Mouse (Mus musculus): ENCODE data around the gene Scaf1. TPM values are rescaled to one million over a fixed set of nuclear protein-coding genes. Genes with fewer than 3 reads are reported as not detected.
A peak's percentile ranks its signal among the peaks of the same experiment; 100 is the strongest.

Gene Scaf1
- polyA plus RNA-seq, 1 experiment from 2014 or later = 46.1 TPM

- Histone ChIP-seq H3K4me3 (replicated peaks) (no peak overlapping the region), H3K4me2 (no peak overlapping the region), H3K9me3 (replicated peaks) (no peaks in the 10 kb centered on the region), H3K27ac (replicated peaks) (no peak overlapping the region), H3K4me1 (0 out of 2 replicates have a peak, but pooled peaks cover 1% of the 10 kb centered on the region), H3K9ac (replicated peaks) (no peak overlapping the region), H3K27me3 (replicated peaks) (no peaks in the 10 kb centered on the region), H3K36me3 (peaks cover 94% of the 10 kb centered on the region)
- no peak for ATAC-seq (ENCODE audit: low FRiP score)
- WGBS = 96% methylated on average over 30 of the region's 30 CpGs
These were observed 8.3 kb downstream of the Scaf1 start for GRCm38 (mm10) chr7:45007846-45008245.

GRCm38 (mm10) chr7:45007141-45007540 is 9.0 kb downstream of the Scaf1 start:
- Histone ChIP-seq H3K9ac (replicated peaks) (no peak overlapping the region), H3K9me3 (replicated peaks) (no peaks in the 10 kb centered on the region), H3K27ac (replicated peaks) (no peak overlapping the region), H3K4me1 (no peaks in the 10 kb centered on the region), H3K36me3 (peaks cover 94% of the 10 kb centered on the region), H3K4me3 (replicated peaks) (no peak overlapping the region), H3K4me2 (no peak overlapping the region), H3K27me3 (replicated peaks) (no peaks in the 10 kb centered on the region)
- WGBS = 97% methylated on average over 29 of the region's 29 CpGs
- ATAC-seq (ENCODE audit: low FRiP score) = no peak

GRCm38 (mm10) chr7:45006503-45006902 is 9.7 kb downstream of the Scaf1 start:
- no peak for ATAC-seq (ENCODE audit: low FRiP score)
- WGBS = 98% methylated on average over 12 of the region's 12 CpGs

GRCm38 (mm10) chr7:45005321-45005992 is 10.7 kb downstream of the Scaf1 start:
- Histone ChIP-seq H3K4me2 (no peak overlapping the region), H3K4me3 (replicated peaks) (no peak overlapping the region)
- 93% methylated on average over 6 of the region's 6 CpGs for WGBS

More at GRCm38 (mm10) chr7:45006503-45006902, 9.7 kb downstream of the Scaf1 start:
- no peak overlapping the region for H3K27ac ChIP-seq (replicated peaks)
- no peak overlapping the region for H3K4me2 ChIP-seq
- no peaks in the 10 kb centered on the region for H3K4me1 ChIP-seq
- H3K36me3 ChIP-seq = peaks cover 94% of the 10 kb centered on the region
- H3K27me3 ChIP-seq (replicated peaks) = no peaks in the 10 kb centered on the region
- H3K9me3 ChIP-seq (replicated peaks) = no peaks in the 10 kb centered on the region
- no peak overlapping the region for H3K4me3 ChIP-seq (replicated peaks)
- no peak overlapping the region for H3K9ac ChIP-seq (replicated peaks)

GRCm38 (mm10) chr7:45004546-45004945 is 11.6 kb downstream of the Scaf1 start:
- ATAC-seq (ENCODE audit: low FRiP score) = no peak
- WGBS = 73% methylated on average over 3 of the region's 3 CpGs
- Histone ChIP-seq H3K27ac (replicated peaks) (no peak overlapping the region), H3K9me3 (replicated peaks) (no peaks in the 10 kb centered on the region), H3K4me2 (no peak overlapping the region), H3K9ac (replicated peaks) (no peak overlapping the region), H3K4me1 (peaks cover 7% of the 10 kb centered on the region), H3K27me3 (replicated peaks) (no peaks in the 10 kb centered on the region), H3K4me3 (replicated peaks) (no peak overlapping the region), H3K36me3 (peaks cover 91% of the 10 kb centered on the region)

More at GRCm38 (mm10) chr7:45005321-45005992, 10.7 kb downstream of the Scaf1 start:
- no peak overlapping the region for H3K9ac ChIP-seq (replicated peaks)
- H3K27ac ChIP-seq (replicated peaks) = no peak overlapping the region
- no peaks in the 10 kb centered on the region for H3K27me3 ChIP-seq (replicated peaks)
- ATAC-seq (ENCODE audit: low FRiP score) = no peak
- no peaks in the 10 kb centered on the region for H3K9me3 ChIP-seq (replicated peaks)
- peaks cover 98% of the 10 kb centered on the region for H3K36me3 ChIP-seq
- 0 out of 2 replicates have a peak, but pooled peaks cover 3% of the 10 kb centered on the region for H3K4me1 ChIP-seq

GRCm38 (mm10) chr7:45002440-45002839 is 13.7 kb downstream of the Scaf1 start:
- H3K9ac ChIP-seq (replicated peaks) = no peak overlapping the region
- H3K4me2 ChIP-seq = no peak overlapping the region
- H3K27ac ChIP-seq (replicated peaks) = no peak overlapping the region
- no peaks in the 10 kb centered on the region for H3K9me3 ChIP-seq (replicated peaks)
- H3K36me3 ChIP-seq = peaks cover 70% of the 10 kb centered on the region
- ATAC-seq (ENCODE audit: low FRiP score) = no peak
- no peak overlapping the region for H3K4me3 ChIP-seq (replicated peaks)
- H3K27me3 ChIP-seq (replicated peaks) = no peaks in the 10 kb centered on the region
- H3K4me1 ChIP-seq = peaks cover 24% of the 10 kb centered on the region
- 89% methylated on average over 7 of the region's 7 CpGs for WGBS

GRCm38 (mm10) chr7:45000539-45001114 is 15.5 kb downstream of the Scaf1 start:
- Histone ChIP-seq H3K4me2 (no peak overlapping the region), H3K36me3 (peaks cover 52% of the 10 kb centered on the region), H3K4me3 (replicated peaks) (no peak overlapping the region), H3K9ac (replicated peaks) (no peak overlapping the region), H3K27me3 (replicated peaks) (no peaks in the 10 kb centered on the region), H3K4me1 (peaks cover 34% of the 10 kb centered on the region), H3K9me3 (replicated peaks) (no peaks in the 10 kb centered on the region), H3K27ac (replicated peaks) (no peak overlapping the region)
- 80% methylated on average over 21 of the region's 21 CpGs for WGBS
- no peak for ATAC-seq (ENCODE audit: low FRiP score)

GRCm38 (mm10) chr7:44999753-45000152 is 16.4 kb downstream of the Scaf1 start:
- WGBS = 80% methylated on average over 11 of the region's 11 CpGs
- ATAC-seq (ENCODE audit: low FRiP score) = no peak
- no peak overlapping the region for H3K4me3 ChIP-seq (replicated peaks)

GRCm38 (mm10) chr7:44998501-44998955 is 17.6 kb downstream of the Scaf1 start, which contains the start of gene Bcl2l12:
Gene Bcl2l12 (minus strand): TSS chr7:44998712.
- H3K27ac ChIP-seq (replicated peaks) = peak within 1 kb of the TSS; percentile 76
- H3K9me3 ChIP-seq (replicated peaks) = no peaks in the 10 kb centered on the region
- WGBS = 5% methylated on average over 18 of the region's 18 CpGs
- peak within 1 kb of the TSS; percentile 65 for H3K9ac ChIP-seq (replicated peaks)
- peak within 1 kb of the TSS; percentile 84 for H3K4me2 ChIP-seq
- H3K4me3 ChIP-seq (replicated peaks) = peak within 1 kb of the TSS; percentile 60
- no peak for ATAC-seq (ENCODE audit: low FRiP score)
- peaks cover 35% of the 10 kb centered on the region for H3K36me3 ChIP-seq
- no peaks in the 10 kb centered on the region for H3K27me3 ChIP-seq (replicated peaks)
- H3K4me1 ChIP-seq = peaks cover 34% of the 10 kb centered on the region

More at GRCm38 (mm10) chr7:44999753-45000152, 16.4 kb downstream of the Scaf1 start:
- H3K27me3 ChIP-seq (replicated peaks) = no peaks in the 10 kb centered on the region
- peaks cover 34% of the 10 kb centered on the region for H3K4me1 ChIP-seq
- H3K9ac ChIP-seq (replicated peaks) = no peak overlapping the region
- no peaks in the 10 kb centered on the region for H3K9me3 ChIP-seq (replicated peaks)
- H3K27ac ChIP-seq (replicated peaks) = no peak overlapping the region
- peaks cover 44% of the 10 kb centered on the region for H3K36me3 ChIP-seq
- H3K4me2 ChIP-seq = peak overlapping the region; percentile 84; the same call in 1 of the 2 replicates

- H3K27ac ChIP-seq (replicated peaks) = peak overlapping the region; percentile 76
- peaks cover 30% of the 10 kb centered on the region for H3K36me3 ChIP-seq
- peak; percentile 10; the same call in 1 of the 2 replicates for ATAC-seq (ENCODE audit: low FRiP score)
- H3K27me3 ChIP-seq (replicated peaks) = no peaks in the 10 kb centered on the region
- H3K9me3 ChIP-seq (replicated peaks) = no peaks in the 10 kb centered on the region
- H3K4me1 ChIP-seq = peaks cover 34% of the 10 kb centered on the region
- peak overlapping the region; percentile 65 for H3K9ac ChIP-seq (replicated peaks)
- H3K4me2 ChIP-seq = peak overlapping the region; percentile 84
- WGBS = 5% methylated on average over 15 of the region's 15 CpGs
- H3K4me3 ChIP-seq (replicated peaks) = peak overlapping the region; percentile 60
These were observed 18.2 kb downstream of the Scaf1 start for GRCm38 (mm10) chr7:44997940-44998428.

GRCm38 (mm10) chr7:44997231-44997939 is 18.8 kb downstream of the Scaf1 start, which contains the start of gene Irf3:
Gene Irf3 (plus strand): TSS chr7:44997648.
- Histone ChIP-seq H3K9me3 (replicated peaks) (no peaks in the 10 kb centered on the region), H3K27ac (replicated peaks) (peak within 1 kb of the TSS; percentile 76), H3K4me2 (peak within 1 kb of the TSS; percentile 84), H3K4me1 (peaks cover 34% of the 10 kb centered on the region), H3K9ac (replicated peaks) (peak within 1 kb of the TSS; percentile 65), H3K36me3 (peaks cover 24% of the 10 kb centered on the region), H3K4me3 (replicated peaks) (peak within 1 kb of the TSS; percentile 60), H3K27me3 (replicated peaks) (no peaks in the 10 kb centered on the region)
- under 1% methylated on average over 43 of the region's 43 CpGs for WGBS
- ATAC-seq (ENCODE audit: low FRiP score) = peak; percentile 93
